Mouse (Mus musculus) embryonic facial prominence, embryonic 10.5 days (tissue): ENCODE data around the gene Svs3b. TPM values are rescaled to one million over a fixed set of nuclear protein-coding genes. Genes with fewer than 3 reads are reported as not detected.

ENCODE experiments used
- polyA plus RNA-seq: library from polyadenylated mRNA; unstranded; fragments of >200 nt; fragmentation: Nextera tagmentation; extraction: Ambion mirVana; gene quantifications from 2 replicates; pipeline ENCODE4 v1.2.1, GENCODE M21; 2016

Svs3b gene
- polyA plus RNA-seq, 1 experiment from 2014 or later, result not detected

Other genes starting within 250 kb of the Svs3b start
- 1.6 and 1.9 TPM in 2 replicates for gene Pabpc1l, start 231.2 kb downstream of the Svs3b start, polyA plus RNA-seq
- 33.1 and 34.8 TPM in 2 replicates for gene Stk4, start 186.3 kb downstream of the Svs3b start, polyA plus RNA-seq
- 68.1 and 71.9 TPM in 2 replicates for gene Tomm34, start 185.5 kb downstream of the Svs3b start, polyA plus RNA-seq
- gene Kcns1, start 85.5 kb downstream of the Svs3b start, polyA plus RNA-seq, result not detected in 2 replicates
- not detected in 2 replicates for gene Wfdc5, start 73.9 kb downstream of the Svs3b start, polyA plus RNA-seq
- not detected in 2 replicates for gene Wfdc12, start 66.0 kb downstream of the Svs3b start, polyA plus RNA-seq
- not detected in 2 replicates for gene Wfdc15a, start 56.5 kb downstream of the Svs3b start, polyA plus RNA-seq
- not detected in 2 replicates for gene Wfdc15b, start 35.0 kb downstream of the Svs3b start, polyA plus RNA-seq
- gene Svs2, start 18.2 kb downstream of the Svs3b start, polyA plus RNA-seq, result not detected in 2 replicates
- gene Svs4, start 21.8 kb upstream of the Svs3b start, polyA plus RNA-seq, result not detected in 2 replicates
- gene Svs3a, start 32.6 kb upstream of the Svs3b start, polyA plus RNA-seq, result not detected in 2 replicates
- gene Svs6, start 60.1 kb upstream of the Svs3b start, polyA plus RNA-seq, result not detected in 2 replicates
- gene Svs5, start 76.1 kb upstream of the Svs3b start, polyA plus RNA-seq, result not detected in 2 replicates
- 0.46 TPM in 1 of 2 replicates, not detected in the other for gene Slpi, start 132.5 kb upstream of the Svs3b start, polyA plus RNA-seq
- gene Rbpjl, start 146.5 kb upstream of the Svs3b start, polyA plus RNA-seq, result not detected in 2 replicates
- gene Matn4, start 148.5 kb upstream of the Svs3b start, polyA plus RNA-seq, result 0.23 and 0.85 TPM in 2 replicates
- gene Sdc4, start 187.2 kb upstream of the Svs3b start, polyA plus RNA-seq, result 25.5 and 26.0 TPM in 2 replicates
- 52.5 and 53.1 TPM in 2 replicates for gene Sys1, start 200.3 kb upstream of the Svs3b start, polyA plus RNA-seq
- 3.1 and 3.2 TPM in 2 replicates for gene Gm20458, start 204.3 kb upstream of the Svs3b start, polyA plus RNA-seq
- gene Trp53tg5, start 217.1 kb upstream of the Svs3b start, polyA plus RNA-seq, result not detected in 2 replicates
- gene Dbndd2, start 229.5 kb upstream of the Svs3b start, polyA plus RNA-seq, result 1.8 TPM in 2 replicates
- 34.8 and 38.1 TPM in 2 replicates for gene Pigt, start 240.9 kb upstream of the Svs3b start, polyA plus RNA-seq